Mouse (Mus musculus) hindbrain, postnatal 0 days (tissue): Measurements from ENCODE around the gene B3gnt3. TPM values are rescaled to one million over a fixed set of nuclear protein-coding genes. Genes with fewer than 3 reads are reported as not detected.
A peak's percentile ranks its signal among the peaks of the same experiment; 100 is the strongest.
"Not testable (repeated sequence)": the region's sequence is repeated elsewhere in the genome, so short reads cannot be mapped to it uniquely, and the experiment has no call there.

Experiments
- ATAC-seq: fragments of 200-750 bp; cut with Nextera tagmentation; 2 replicates; pipeline ENCODE4 v1.8.0; 2017; ENCODE audit warnings: mild to moderate bottlenecking, moderate TSS enrichment, moderate library complexity
- DNase-seq: peaks from one replicate; pipeline ENCODE4 v3.0.0-alpha.2; 2015; ENCODE audit warnings: low spot score
- H3K27ac ChIP-seq: fragments of 300-500 bp; sonication (generic); 2 replicates; pipeline ENCODE4 v1.5.1; 2014; ENCODE audit warnings: mild to moderate bottlenecking
- H3K27me3 ChIP-seq: fragments of 300-500 bp; sonication (generic); 2 replicates; pipeline ENCODE4 v1.6.1; 2014; ENCODE audit warnings: low read length, mixed read lengths; ENCODE audit not compliant: insufficient read depth
- H3K36me3 ChIP-seq: fragments of 300-500 bp; sonication (generic); 2 replicates; pipeline ENCODE4 v1.6.1; 2014; ENCODE audit warnings: low read length, mixed read lengths; ENCODE audit not compliant: insufficient read depth
- H3K4me1 ChIP-seq: fragments of 300-500 bp; sonication (generic); 2 replicates; pipeline ENCODE4 v1.6.1; 2014; ENCODE audit warnings: antibody characterized with exemption, low read length, mixed read lengths; ENCODE audit not compliant: insufficient read depth
- H3K4me2 ChIP-seq: fragments of 300-500 bp; sonication (generic); 2 replicates; pipeline ENCODE4 v1.6.1; 2014; ENCODE audit warnings: low read depth, mild to moderate bottlenecking, low read length, moderate library complexity, mixed read lengths
- H3K4me3 ChIP-seq: fragments of 300-500 bp; sonication (generic); 2 replicates; pipeline ENCODE4 v1.5.1; 2014; ENCODE audit warnings: low read length
- H3K9ac ChIP-seq: fragments of 300-500 bp; sonication (generic); replicated peaks from 2 replicates; pipeline ENCODE4 v1.6.1; 2014; ENCODE audit warnings: mild to moderate bottlenecking, low read length, moderate library complexity, mixed read lengths
- H3K9me3 ChIP-seq: fragments of 300-500 bp; sonication (generic); 2 replicates; pipeline ENCODE4 v1.6.1; 2016; ENCODE audit warnings: low read length, mixed read lengths
- CTCF ChIP-seq: IDR thresholded peaks from 2 replicates; pipeline ENCODE4 v1.5.1; 2016; ENCODE audit warnings: antibody characterized with exemption, control low read depth, low read depth
- WGBS: fragments of 180-500 bp; shearing (Covaris S2); extraction: QIAGEN DNeasy Blood & Tissue Kit; methylation state at CpG from one replicate; pipeline ENCODE4 v1.1.7; 2014; 5-methylcytosine and 5-hydroxymethylcytosine counted together
- polyA plus RNA-seq: library from polyadenylated mRNA; unstranded; fragments of >200 nt; fragmentation: Nextera tagmentation; extraction: Ambion mirVana; gene quantifications from 2 replicates; pipeline ENCODE4 v1.2.1, GENCODE M21; 2015
- total RNA-seq: library from RNA; depleted of rRNA; stranded (reverse); fragments of >200 nt; gene quantifications from 2 replicates; pipeline ENCODE4 v1.2.3, GENCODE M21; 2014

The B3gnt3 gene
- total and polyA plus RNA-seq, 2 experiments from 2014 or later = 0.42 to 0.60 TPM

GRCm38 (mm10) chr8:71741226-71741625 lies 39.6 kb upstream of the B3gnt3 start:
- Histone ChIP-seq H3K4me3 (peak overlapping the region; percentile 30), H3K9me3 (no peaks in the 10 kb centered on the region), H3K4me1 (peaks cover 9% of the 10 kb centered on the region; the same call in 1 of the 2 replicates), H3K27me3 (0 out of 2 replicates have a peak, but pooled peaks cover 3% of the 10 kb centered on the region), H3K4me2 (peak overlapping the region; percentile 59), H3K27ac (no peak overlapping the region), H3K9ac (0 out of 2 replicates have a peak overlapping the region, but pooled peaks have one; percentile 3), H3K36me3 (no peaks in the 10 kb centered on the region)
- no peak for TF ChIP-seq CTCF
- WGBS = 40% methylated on average over 3 of the region's 3 CpGs
- DNase-seq = no peak
- ATAC-seq = peak; percentile 34; the same call in 1 of the 2 replicates

DNA sequence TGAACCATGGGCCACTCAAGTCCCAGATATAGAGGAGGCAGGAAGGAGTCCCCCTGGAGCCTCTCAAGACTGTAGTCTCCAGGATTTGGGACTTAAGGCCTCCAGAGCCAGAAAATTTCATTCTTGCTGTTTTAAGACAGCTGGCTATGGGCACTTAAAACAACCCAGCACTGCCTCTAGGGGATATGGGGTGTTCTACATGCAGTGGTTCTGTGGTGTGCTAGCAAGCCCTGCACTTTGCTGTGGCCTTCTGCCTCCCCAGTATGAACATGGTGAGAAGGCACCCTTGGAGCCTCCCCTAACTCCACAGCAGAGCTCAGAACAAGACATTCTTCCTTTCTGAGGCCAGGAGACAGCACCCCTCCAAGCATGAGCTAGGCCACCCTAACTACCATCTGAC lies 36.7 kb upstream of the B3gnt3 start:
- DNase-seq, H3K4me2 ChIP-seq, H3K27me3 ChIP-seq, H3K4me3 ChIP-seq, H3K27ac ChIP-seq, ATAC-seq, H3K4me1 ChIP-seq, H3K9ac ChIP-seq, H3K36me3 ChIP-seq, H3K9me3 ChIP-seq: not testable (repeated sequence)

- peak; percentile 60 for TF ChIP-seq CTCF
- Histone ChIP-seq H3K27ac (no peak overlapping the region), H3K4me2 (no peak overlapping the region), H3K9me3 (no peaks in the 10 kb centered on the region), H3K9ac (no peak overlapping the region), H3K36me3 (no peaks in the 10 kb centered on the region), H3K27me3 (no peaks in the 10 kb centered on the region), H3K4me3 (no peak overlapping the region), H3K4me1 (no peaks in the 10 kb centered on the region)
- WGBS = 60% methylated on average over 3 of the region's 3 CpGs
- ATAC-seq = no peak
- DNase-seq = no peak
Observed at GRCm38 (mm10) chr8:71731652-71732230, 30.2 kb upstream of the B3gnt3 start.

DNA sequence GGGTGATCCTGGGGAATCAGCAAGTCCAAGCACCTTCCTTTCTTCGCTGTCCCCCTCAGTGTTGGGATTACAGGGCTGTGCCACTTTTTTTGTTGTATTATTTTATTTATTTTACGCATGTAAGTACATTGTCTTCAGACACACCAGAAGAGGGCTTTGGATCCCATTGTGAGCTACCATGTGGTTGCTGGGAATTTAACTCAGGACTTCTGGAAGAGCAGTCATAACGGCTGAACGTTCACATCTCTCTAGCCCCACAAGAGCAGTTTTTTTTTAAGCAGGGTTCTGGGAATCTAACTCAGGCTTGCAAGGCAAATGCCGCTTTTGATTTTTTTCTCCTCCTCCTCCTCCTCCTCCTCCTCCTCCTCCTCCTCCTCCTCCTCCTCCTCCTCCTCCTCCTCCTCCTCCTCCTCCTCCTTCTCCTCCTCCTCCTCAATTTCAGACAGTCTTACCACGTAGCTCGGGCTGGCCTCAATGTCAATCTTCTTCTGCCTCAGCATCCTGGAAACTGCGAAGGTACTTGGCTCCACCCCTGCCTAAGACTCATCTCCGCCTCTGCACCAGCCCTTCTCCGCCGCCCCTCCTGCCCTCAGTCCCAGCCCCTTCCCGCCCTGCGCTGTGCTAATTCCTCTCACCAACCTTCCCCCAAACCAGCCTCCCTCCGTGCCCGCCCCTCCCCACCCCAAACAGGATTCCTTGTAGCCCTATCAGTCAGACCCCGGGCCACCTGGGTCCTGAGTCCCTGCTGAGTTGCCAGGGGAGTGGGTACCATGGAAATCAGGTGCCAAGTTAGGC lies 27.4 kb upstream of the B3gnt3 start:
- 5% methylated on average over 14 of the region's 16 CpGs for WGBS
- ATAC-seq (peak; percentile 39; the same call in 1 of the 2 replicates), DNase-seq (peak; percentile 59)
- Histone ChIP-seq H3K4me2 (peak overlapping the region; percentile 72), H3K36me3 (no peaks in the 10 kb centered on the region), H3K27me3 (no peaks in the 10 kb centered on the region), H3K4me3 (peak overlapping the region; percentile 38), H3K9ac (peak overlapping the region; percentile 58), H3K9me3 (no peaks in the 10 kb centered on the region), H3K4me1 (peaks cover 10% of the 10 kb centered on the region), H3K27ac (peak overlapping the region; percentile 78)
- no peak for TF ChIP-seq CTCF

DNA sequence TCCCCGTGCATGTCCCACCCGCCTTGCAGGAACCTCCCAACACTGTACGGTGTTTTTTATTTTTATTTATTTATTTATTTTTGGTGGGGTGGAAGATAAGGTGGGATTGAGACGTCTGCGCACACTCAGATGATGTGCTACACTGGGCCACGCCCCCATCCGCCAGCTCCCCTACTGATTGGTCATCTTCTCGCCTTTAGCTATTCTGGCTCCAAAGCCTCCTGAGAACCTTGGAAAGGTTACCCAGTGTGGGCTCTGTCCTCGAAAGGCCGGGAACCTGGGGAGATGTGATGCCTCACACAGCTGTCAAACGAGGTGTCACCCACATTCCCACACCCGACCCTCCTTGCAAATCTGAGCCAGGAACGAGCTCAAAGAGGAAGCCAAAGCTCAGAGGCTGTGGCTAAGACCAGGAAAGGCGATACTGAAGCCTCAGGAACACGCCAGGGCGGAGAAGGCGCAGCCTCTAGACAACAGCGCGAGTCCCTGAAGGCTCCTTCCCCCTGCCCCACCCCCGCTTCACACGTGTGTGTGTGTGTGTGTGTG lies 26.7 kb upstream of the B3gnt3 start:
- peaks cover 12% of the 10 kb centered on the region for H3K4me1 ChIP-seq
- peak overlapping the region; percentile 72 for H3K4me2 ChIP-seq
- H3K9me3 ChIP-seq = no peaks in the 10 kb centered on the region
- no peaks in the 10 kb centered on the region for H3K36me3 ChIP-seq
- no peaks in the 10 kb centered on the region for H3K27me3 ChIP-seq
- DNase-seq (peak; percentile 87), ATAC-seq (peak; percentile 75)
- peak overlapping the region; percentile 78 for H3K27ac ChIP-seq
- TF ChIP-seq CTCF = no peak
- H3K9ac ChIP-seq = peak overlapping the region; percentile 58
- 6% methylated on average over 21 of the region's 21 CpGs for WGBS
- H3K4me3 ChIP-seq = peak overlapping the region; percentile 38

- TF ChIP-seq CTCF = no peak
- no peaks in the 10 kb centered on the region for H3K27me3 ChIP-seq
- DNase-seq (peak; percentile 96), ATAC-seq (peak; percentile 85)
- H3K36me3 ChIP-seq = no peaks in the 10 kb centered on the region
- H3K4me1 ChIP-seq = peaks cover 24% of the 10 kb centered on the region
- H3K4me2 ChIP-seq = peak within 1 kb of the TSS; percentile 76
- 2% methylated on average over 37 of the region's 54 CpGs for WGBS
- peak within 1 kb of the TSS; percentile 85 for H3K9ac ChIP-seq
- peak within 1 kb of the TSS; percentile 70 for H3K27ac ChIP-seq
- H3K9me3 ChIP-seq = no peaks in the 10 kb centered on the region
- H3K4me3 ChIP-seq = peak within 1 kb of the TSS; percentile 63
Observed at GRCm38 (mm10) chr8:71725122-71725924, 23.7 kb upstream of the B3gnt3 start, which contains the start of gene Fcho1. Gene Fcho1 (minus strand): TSS chr8:71725716.
